Comparison of ENCODE assay signal across 24 mouse cellular contexts in genomic region chr2:12228335-12228734, GRCm38 (mm10).
DNase-seq lines count a peak whose midpoint lies in the region; ATAC-seq and TF ChIP-seq lines count a peak whose summit lies in the region.
"Had no signal": no experiment of that assay in that cellular context is flagged by ENCODE, and none has a peak within 500 bp of the region (broad histone marks: within the 10 kb centered on the region; RNA-seq: fewer than 3 reads in every experiment).

No protein-coding gene starts in this region.

- no peak overlapping the region for H3K9ac ChIP-seq in lung, embryonic 14.5 days
- H3K9ac ChIP-seq: forebrain, embryonic 12.5 days; hindbrain, embryonic 14.5 days; limb, embryonic 12.5 days; liver, embryonic 13.5 days; midbrain, embryonic 13.5 days; neural tube, embryonic 13.5 days had no signal

- H3K36me3 ChIP-seq in lung, embryonic 14.5 days (ENCODE audit: insufficient read depth), result no peaks in the 10 kb centered on the region
- no peaks in the 10 kb centered on the region for H3K36me3 ChIP-seq in forebrain, embryonic 10.5 days (replicated peaks)
- H3K36me3 ChIP-seq: forebrain, embryonic 12.5 days; G1E; liver, embryonic 13.5 days; midbrain, embryonic 13.5 days; neural tube, embryonic 13.5 days had no signal

- peak; percentile 3 for DNase-seq in kidney, adult 11 months
- DNase-seq in kidney, adult 18-20 months, result no peak
- DNase-seq in lung, embryonic 14.5 days, result peak; percentile 18
- DNase-seq in lung, postnatal 4 days, result no peak
- DNase-seq in forebrain, embryonic 10.5 days (ENCODE audit: extremely low spot score, low spot score), result no peak
- DNase-seq: adrenal gland, postnatal 36 days; cerebellum, adult 9-10 months; gastrocnemius, postnatal 36 days; layer of hippocampus, postnatal 36 days; liver, embryonic 13.5 days; lung, adult 2 months; thymus, postnatal 36 days had no signal

- H3K9me3 ChIP-seq in lung, embryonic 14.5 days (ENCODE audit: low read depth, low read length), result no peaks in the 10 kb centered on the region
- H3K9me3 ChIP-seq in forebrain, embryonic 10.5 days, result no peaks in the 10 kb centered on the region
- H3K9me3 ChIP-seq: forebrain, embryonic 12.5 days; G1E; limb, embryonic 12.5 days; liver, embryonic 13.5 days; megakaryocyte, embryonic 14.5 days; midbrain, embryonic 13.5 days; neural tube, embryonic 13.5 days had no signal

- no peak for TF ChIP-seq CTCF in lung, embryonic 14.5 days (IDR thresholded peaks at IDR 0.05; ENCODE audit: low read depth)

- H3K4me3 ChIP-seq in lung, embryonic 14.5 days (ENCODE audit: low read depth, low read length), result no peak overlapping the region
- no peak overlapping the region for H3K4me3 ChIP-seq in forebrain, embryonic 10.5 days
- H3K4me3 ChIP-seq: forebrain, embryonic 12.5 days; limb, embryonic 12.5 days; liver, embryonic 13.5 days; megakaryocyte, embryonic 14.5 days; midbrain, embryonic 13.5 days; neural tube, embryonic 13.5 days had no signal

- 57% methylated on average over 3 of the region's 3 CpGs for WGBS in lung, embryonic 14.5 days
- WGBS in forebrain, embryonic 10.5 days, result 71% methylated on average over 3 of the region's 3 CpGs

- H3K4me2 ChIP-seq in lung, embryonic 14.5 days, result no peak overlapping the region
- H3K4me2 ChIP-seq: forebrain, embryonic 12.5 days; hindbrain, embryonic 14.5 days; limb, embryonic 12.5 days; liver, embryonic 13.5 days; midbrain, embryonic 13.5 days; neural tube, embryonic 13.5 days had no signal

- ATAC-seq in lung, embryonic 14.5 days (ENCODE audit: insufficient read depth), result peak; percentile 41; the same call in 1 of the 2 replicates
- peak; percentile 74 to 96 for ATAC-seq in hematopoietic stem cell, adult 5-6 weeks (replicated peaks in 1 of 2; ENCODE audit: insufficient read depth in 1 of 2, low FRiP score in 2 of 2, low TSS enrichment in 1 of 2, low read depth in 1 of 2, poor library complexity in 2 of 2, severe bottlenecking in 2 of 2)
- ATAC-seq in neutrophil, adult 5-6 weeks (ENCODE audit: extremely low read depth, insufficient number of reproducible peaks, low FRiP score, poor library complexity, severe bottlenecking), result peak; percentile 51; the same call in 1 of the 2 replicates
- ATAC-seq: inflammation-experienced regulatory T-cells, adult 6 months; midbrain, embryonic 13.5 days; Patski had no signal

- H3K4me1 ChIP-seq in lung, embryonic 14.5 days (ENCODE audit: insufficient read depth), result no peaks in the 10 kb centered on the region
- peaks cover 4% of the 10 kb centered on the region; the same call in 1 of the 2 replicates for H3K4me1 ChIP-seq in forebrain, embryonic 10.5 days
- H3K4me1 ChIP-seq: forebrain, embryonic 12.5 days; liver, embryonic 13.5 days; midbrain, embryonic 13.5 days; neural tube, embryonic 13.5 days had no signal

- H3K27ac ChIP-seq in lung, embryonic 14.5 days (ENCODE audit: low read depth), result no peak overlapping the region
- H3K27ac ChIP-seq in forebrain, embryonic 10.5 days, result no peak overlapping the region
- H3K27ac ChIP-seq: forebrain, embryonic 12.5 days; hindbrain, embryonic 14.5 days; limb, embryonic 12.5 days; liver, embryonic 13.5 days; midbrain, embryonic 13.5 days; neural tube, embryonic 13.5 days had no signal

- H3K27me3 ChIP-seq in lung, embryonic 14.5 days (ENCODE audit: insufficient read depth, low read length), result no peaks in the 10 kb centered on the region
- H3K27me3 ChIP-seq in forebrain, embryonic 10.5 days (ENCODE audit: poor library complexity, severe bottlenecking), result no peaks in the 10 kb centered on the region
- H3K27me3 ChIP-seq: CH12.LX; forebrain, embryonic 12.5 days; limb, embryonic 12.5 days; liver, embryonic 13.5 days; megakaryocyte, embryonic 14.5 days; midbrain, embryonic 13.5 days; neural tube, embryonic 13.5 days had no signal

Comparison
In these comparisons a context has a peak if more than half of its experiments do, and no peak if none do; other contexts are left out.
1. DNase-seq: peak in kidney, adult 11 months (single experiment) and lung, embryonic 14.5 days (single experiment); none in kidney, adult 18-20 months (single experiment), lung, postnatal 4 days (0 of 2) and forebrain, embryonic 10.5 days (single experiment).
2. Peak in every context shown above with its lines, with median percentiles within 50 percentile points of each other: ATAC-seq.